Mouse (Mus musculus) CH12.LX (cell line): ENCODE results near the gene Galnt17. TPM values are rescaled to one million over a fixed set of nuclear protein-coding genes. Genes with fewer than 3 reads are reported as not detected.

Source experiments
- DNase-seq: peaks from one replicate; pipeline ENCODE4 v3.0.0-alpha.2; 2013; ENCODE audit errors: extremely low read depth
- H3K27ac ChIP-seq: 2 replicates; pipeline ENCODE4 v1.5.1; 2012; ENCODE audit warnings: low read depth, mild to moderate bottlenecking, control low read depth, moderate library complexity; ENCODE audit not compliant: insufficient read depth
- H3K27me3 ChIP-seq: replicated peaks from 2 replicates; pipeline ENCODE3; 2012; ENCODE audit warnings: inconsistent platforms
- H3K36me3 ChIP-seq, 2 experiments: replicated peaks in 1 of 2; 2 replicates each; pipeline versions ENCODE3 to v1.6.1; 2012; ENCODE audit warnings: inconsistent platforms in 1 of 2, low read length in 1 of 2, mild to moderate bottlenecking in 1 of 2, mixed read lengths in 1 of 2, moderate library complexity in 1 of 2; ENCODE audit not compliant: control insufficient read depth in 1 of 2, insufficient read depth in 1 of 2
- H3K4me1 ChIP-seq, 2 experiments: 2 replicates each; pipeline ENCODE4 v1.6.1; 2012; ENCODE audit warnings: inconsistent platforms in 1 of 2, moderate library complexity in 1 of 2; ENCODE audit not compliant: insufficient read depth in 2 of 2, control insufficient read depth in 1 of 2
- H3K4me2 ChIP-seq: 2 replicates; pipeline ENCODE4 v1.6.1; 2012; ENCODE audit warnings: low read depth, mild to moderate bottlenecking, control low read depth; ENCODE audit not compliant: poor library complexity, insufficient read depth, severe bottlenecking
- H3K4me3 ChIP-seq, 3 experiments: fragments of 150-350 bp in 1 of 3; sonication (generic) in 1 of 3; replicated peaks in 1 of 3; 2 replicates each; pipeline versions ENCODE3 to v1.5.1; 2011 to 2012; ENCODE audit warnings: low read depth in 2 of 3, low read length in 2 of 3, mild to moderate bottlenecking in 2 of 3, moderate library complexity in 2 of 3, control low read depth in 1 of 3, improper control_type of control experiment in 1 of 3, inconsistent platforms in 1 of 3, mixed read lengths in 1 of 3; ENCODE audit not compliant: poor library complexity in 1 of 3
- H3K79me2 ChIP-seq: replicated peaks from 2 replicates; pipeline ENCODE4 v1.6.1; 2012; ENCODE audit warnings: mild to moderate bottlenecking, moderate library complexity; ENCODE audit not compliant: control insufficient read depth, poor library complexity, insufficient read depth, severe bottlenecking; ENCODE audit errors: extremely low read depth
- H3K9ac ChIP-seq: 2 replicates; pipeline ENCODE4 v1.6.1; 2012; ENCODE audit warnings: low read depth, mild to moderate bottlenecking, control low read depth, moderate library complexity; ENCODE audit not compliant: insufficient read depth
- H3K9me3 ChIP-seq: replicated peaks from 2 replicates; pipeline ENCODE3; 2012; ENCODE audit warnings: low read length, inconsistent platforms, mixed read lengths
- CHD1 ChIP-seq: IDR thresholded peaks from 2 replicates; pipeline ENCODE4 v1.6.1; 2012; ENCODE audit warnings: low read depth, low read length, improper control_type of control experiment, inconsistent platforms
- ELF1 ChIP-seq: IDR thresholded peaks from 2 replicates; pipeline ENCODE4 v1.6.1; 2014; ENCODE audit warnings: low read depth, mild to moderate bottlenecking, inconsistent platforms, low read length, improper control_type of control experiment
- EP300 ChIP-seq: IDR thresholded peaks from 2 replicates; pipeline ENCODE4 v1.6.1; 2011; ENCODE audit warnings: low read length, improper control_type of control experiment
- ETS1 ChIP-seq: conservative IDR thresholded peaks from 2 replicates; pipeline ENCODE4 v1.6.1; 2012; ENCODE audit warnings: low read depth, mild to moderate bottlenecking, inconsistent platforms, low read length, improper control_type of control experiment, moderate library complexity
- GABPA ChIP-seq: IDR thresholded peaks from 2 replicates; pipeline ENCODE4 v1.6.1; 2012; ENCODE audit warnings: low read depth, low read length, improper control_type of control experiment, inconsistent platforms; ENCODE audit not compliant: insufficient replicate concordance
- HCFC1 ChIP-seq: IDR thresholded peaks from 2 replicates; pipeline ENCODE4 v1.6.1; 2012; ENCODE audit warnings: low read depth, mild to moderate bottlenecking, inconsistent platforms, low read length, improper control_type of control experiment
- IRF4 ChIP-seq: IDR thresholded peaks from 2 replicates; pipeline ENCODE4 v1.6.1; 2014; ENCODE audit warnings: low read depth, mild to moderate bottlenecking, inconsistent platforms, low read length, improper control_type of control experiment
- JUND ChIP-seq: conservative IDR thresholded peaks from 2 replicates; pipeline ENCODE4 v1.6.1; 2011; ENCODE audit warnings: low read depth, low read length, improper control_type of control experiment
- KAT2A ChIP-seq: IDR thresholded peaks from 2 replicates; pipeline ENCODE4 v1.6.1; 2012; ENCODE audit warnings: low read length, improper control_type of control experiment, inconsistent platforms; ENCODE audit not compliant: insufficient replicate concordance
- MAX ChIP-seq: IDR thresholded peaks from 2 replicates; pipeline ENCODE4 v1.6.1; 2011; ENCODE audit warnings: low read length, improper control_type of control experiment
- MEF2A ChIP-seq: IDR thresholded peaks from 2 replicates; pipeline ENCODE4 v1.6.1; 2014; ENCODE audit warnings: low read depth, mild to moderate bottlenecking, inconsistent platforms, low read length, improper control_type of control experiment, borderline replicate concordance
- MXI1 ChIP-seq: IDR thresholded peaks from 2 replicates; pipeline ENCODE4 v1.6.1; 2011; ENCODE audit warnings: mild to moderate bottlenecking, low read depth, low read length, improper control_type of control experiment
- MYC ChIP-seq: IDR thresholded peaks from 2 replicates; pipeline ENCODE4 v1.6.1; 2011; ENCODE audit warnings: low read depth, mild to moderate bottlenecking, improper control_type of control experiment, low read length
- NELFE ChIP-seq: IDR thresholded peaks from 2 replicates; pipeline ENCODE4 v1.6.1; 2011; ENCODE audit warnings: low read depth, low read length, improper control_type of control experiment
- PAX5 ChIP-seq: IDR thresholded peaks from 2 replicates; pipeline ENCODE4 v1.6.1; 2012; ENCODE audit warnings: low read length, inconsistent platforms, mixed read lengths
- POLR2A ChIP-seq: IDR thresholded peaks from 2 replicates; pipeline ENCODE4 v1.6.1; 2011; ENCODE audit warnings: low read depth, mild to moderate bottlenecking, improper control_type of control experiment, low read length
- RAD21 ChIP-seq: IDR thresholded peaks from 2 replicates; pipeline ENCODE4 v1.6.1; 2011; ENCODE audit warnings: low read depth, mild to moderate bottlenecking, low read length, improper control_type of control experiment, moderate library complexity
- RCOR1 ChIP-seq: conservative IDR thresholded peaks from 2 replicates; pipeline ENCODE4 v1.6.1; 2012; ENCODE audit warnings: low read depth, mild to moderate bottlenecking, inconsistent platforms, low read length, improper control_type of control experiment
- SIN3A ChIP-seq: IDR thresholded peaks from 2 replicates; pipeline ENCODE4 v1.6.1; 2012; ENCODE audit warnings: low read length, improper control_type of control experiment, inconsistent platforms
- TBP ChIP-seq: conservative IDR thresholded peaks from 2 replicates; pipeline ENCODE4 v1.6.1; 2011; ENCODE audit warnings: low read depth, low read length, improper control_type of control experiment
- UBTF ChIP-seq: IDR thresholded peaks from 2 replicates; pipeline ENCODE4 v1.6.1; 2012; ENCODE audit warnings: low read depth, mild to moderate bottlenecking, inconsistent platforms, low read length, improper control_type of control experiment, moderate library complexity
- USF1 ChIP-seq: IDR thresholded peaks from 2 replicates; pipeline ENCODE4 v1.6.1; 2014; ENCODE audit warnings: low read depth, mild to moderate bottlenecking, inconsistent platforms, low read length, improper control_type of control experiment
- USF2 ChIP-seq: conservative IDR thresholded peaks from 2 replicates; pipeline ENCODE4 v1.6.1; 2011; ENCODE audit warnings: low read depth, low read length, improper control_type of control experiment
- ZC3H11A ChIP-seq: IDR thresholded peaks from 2 replicates; pipeline ENCODE4 v1.6.1; 2012; ENCODE audit warnings: low read depth, mild to moderate bottlenecking, inconsistent platforms, low read length, improper control_type of control experiment
- ZMIZ1 ChIP-seq: IDR thresholded peaks from 2 replicates; pipeline ENCODE4 v1.6.1; 2012; ENCODE audit warnings: low read depth, mild to moderate bottlenecking, inconsistent platforms, low read length, improper control_type of control experiment
- dilution Hi-C: fragments of 300-500 bp; cut with MboI; formaldehyde crosslinking; loops from 2 replicates; pipeline ENCODE4 v1.14.3; 2020; ENCODE audit warnings: low sequenced_read_pairs; ENCODE audit not compliant: extremely low pct_unique_long_range_greater_than_20kb, extremely low pct_ligation_motif_present
- in situ Hi-C: fragments of 300-500 bp; cut with MboI; formaldehyde crosslinking; loops from 3 replicates; pipeline ENCODE4 v1.14.3; 2019; ENCODE audit warnings: low sequenced_read_pairs, low pct_ligation_motif_present, low pct_unique_long_range_greater_than_20kb, mixed read lengths
- polyA plus RNA-seq: library from polyadenylated mRNA; unstranded; fragments of >175 nt; gene quantifications from 2 replicates; pipeline ENCODE4 v1.2.1, GENCODE M21; 2012; ENCODE audit warnings: low read depth; ENCODE audit not compliant: insufficient read length
- total RNA-seq, 2 experiments: library from RNA; depleted of rRNA; stranded (reverse); fragments of 300-350 nt in 1 of 2; fragments of >200 nt in 1 of 2; gene quantifications; 2 replicates each; pipeline ENCODE4 v1.2.3; 2012 to 2014

Galnt17 gene
- total and polyA plus RNA-seq, 3 experiments: 0.09 TPM; not detected in 2

GRCm38 (mm10) chr5:131019346-131019965 lies 288.8 kb downstream of the Galnt17 start:
- H3K4me2 ChIP-seq: no peak overlapping the region
- dilution Hi-C loops: no loop called here

GRCm38 (mm10) chr5:131016066-131016465 lies 292.2 kb downstream of the Galnt17 start:
- no peak overlapping the region for H3K27ac ChIP-seq
- no peaks in the 10 kb centered on the region for H3K36me3 ChIP-seq
- peaks cover 59% of the 10 kb centered on the region for H3K9me3 ChIP-seq
- no peak overlapping the region for H3K4me2 ChIP-seq
- no peak for DNase-seq
- H3K4me3 ChIP-seq: no peak overlapping the region
- no peaks in the 10 kb centered on the region for H3K4me1 ChIP-seq
- no peak overlapping the region for H3K9ac ChIP-seq
- H3K79me2 ChIP-seq: no peaks in the 10 kb centered on the region
- TF ChIP-seq RAD21 (no peak), MAX (no peak), MYC (no peak), POLR2A (no peak), ZC3H11A (no peak), SIN3A (no peak), TBP (no peak), JUND (no peak), MEF2A (no peak), PAX5 (no peak), ELF1 (no peak), ZMIZ1 (no peak)
- in situ Hi-C loops: no loop called here
- no peaks in the 10 kb centered on the region for H3K27me3 ChIP-seq
- dilution Hi-C loops: no loop called here

More at GRCm38 (mm10) chr5:131019346-131019965, 288.8 kb downstream of the Galnt17 start:
- DNase-seq: no peak
- H3K36me3 ChIP-seq: no peaks in the 10 kb centered on the region
- H3K4me1 ChIP-seq: no peaks in the 10 kb centered on the region
- no peak overlapping the region for H3K9ac ChIP-seq
- in situ Hi-C loops: no loop called here
- no peaks in the 10 kb centered on the region for H3K79me2 ChIP-seq
- H3K27me3 ChIP-seq: no peaks in the 10 kb centered on the region
- H3K27ac ChIP-seq: no peak overlapping the region
- peaks cover 57% of the 10 kb centered on the region for H3K9me3 ChIP-seq
- no peak overlapping the region for H3K4me3 ChIP-seq
- TF ChIP-seq MXI1: no peak

GRCm38 (mm10) chr5:131015341-131015740 lies 293.0 kb downstream of the Galnt17 start:
- in situ Hi-C loops (no loop called here), dilution Hi-C loops (no loop called here)
- Histone ChIP-seq H3K27me3 (no peaks in the 10 kb centered on the region), H3K9me3 (peaks cover 63% of the 10 kb centered on the region), H3K79me2 (no peaks in the 10 kb centered on the region), H3K4me2 (no peak overlapping the region), H3K27ac (no peak overlapping the region), H3K9ac (no peak overlapping the region), H3K4me1 (no peaks in the 10 kb centered on the region), H3K4me3 (no peak overlapping the region), H3K36me3 (no peaks in the 10 kb centered on the region)
- TF ChIP-seq USF2 (no peak), KAT2A (no peak), IRF4 (no peak), NELFE (no peak), MXI1 (no peak), HCFC1 (no peak), EP300 (no peak), UBTF (no peak), USF1 (no peak), POLR2A (no peak), GABPA (no peak), CHD1 (no peak), MYC (no peak), ZMIZ1 (no peak), ETS1 (no peak), RCOR1 (no peak)
- no peak for DNase-seq
